Mouse (Mus musculus): ENCODE results near the gene Zfp36l1. TPM values are rescaled to one million over a fixed set of nuclear protein-coding genes. Genes with fewer than 3 reads are reported as not detected.

Zfp36l1 gene
- total RNA-seq, 2 experiments from 2014 or later = 1.8 to 14.1 TPM

DNA sequence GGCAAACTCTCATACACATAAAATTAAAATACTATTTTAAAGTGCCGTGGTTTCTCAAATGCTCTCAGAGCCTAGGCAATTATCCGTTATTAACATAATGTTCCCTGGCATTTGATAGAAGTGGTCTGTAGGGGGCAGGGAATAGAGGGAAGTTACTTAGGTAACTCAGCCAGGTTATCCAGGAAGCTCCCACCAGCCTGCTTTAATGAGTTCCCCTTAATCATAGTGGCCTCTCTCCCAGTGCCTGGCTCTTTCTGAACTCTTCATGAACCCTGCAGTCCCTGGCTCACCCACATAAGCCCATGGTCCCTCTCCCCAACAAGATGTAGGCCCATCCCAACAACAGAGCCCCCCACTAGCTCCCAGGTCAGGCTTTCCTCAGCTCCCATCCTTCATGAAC, 31.4 kb downstream of the Zfp36l1 start:
- ATAC-seq (replicated peaks; ENCODE audit: poor library complexity) = no peak

DNA sequence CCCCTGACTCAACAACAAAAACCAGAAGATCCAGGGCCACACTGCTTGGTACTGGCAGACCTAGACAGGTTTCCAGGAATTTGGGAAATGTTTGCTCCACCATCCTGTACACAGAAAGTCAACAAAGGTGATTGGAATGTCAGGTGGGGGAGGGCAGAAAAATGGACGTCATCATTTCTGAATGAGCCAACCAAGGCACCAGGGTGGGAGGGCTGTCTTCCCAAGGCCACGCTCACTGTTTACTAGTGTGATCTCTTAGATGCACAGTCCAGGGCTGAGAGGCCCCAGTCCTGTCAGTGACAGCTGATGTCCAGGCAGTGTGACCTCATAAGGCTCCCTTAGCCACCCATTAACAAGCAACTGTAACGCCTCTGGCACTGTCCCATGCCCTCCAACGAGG, 32.9 kb downstream of the Zfp36l1 start:
- no peak for ATAC-seq (replicated peaks; ENCODE audit: poor library complexity)

- ATAC-seq (replicated peaks; ENCODE audit: poor library complexity) = no peak
These were observed 38.5 kb downstream of the Zfp36l1 start for GRCm38 (mm10) chr12:80074331-80074730.

DNA sequence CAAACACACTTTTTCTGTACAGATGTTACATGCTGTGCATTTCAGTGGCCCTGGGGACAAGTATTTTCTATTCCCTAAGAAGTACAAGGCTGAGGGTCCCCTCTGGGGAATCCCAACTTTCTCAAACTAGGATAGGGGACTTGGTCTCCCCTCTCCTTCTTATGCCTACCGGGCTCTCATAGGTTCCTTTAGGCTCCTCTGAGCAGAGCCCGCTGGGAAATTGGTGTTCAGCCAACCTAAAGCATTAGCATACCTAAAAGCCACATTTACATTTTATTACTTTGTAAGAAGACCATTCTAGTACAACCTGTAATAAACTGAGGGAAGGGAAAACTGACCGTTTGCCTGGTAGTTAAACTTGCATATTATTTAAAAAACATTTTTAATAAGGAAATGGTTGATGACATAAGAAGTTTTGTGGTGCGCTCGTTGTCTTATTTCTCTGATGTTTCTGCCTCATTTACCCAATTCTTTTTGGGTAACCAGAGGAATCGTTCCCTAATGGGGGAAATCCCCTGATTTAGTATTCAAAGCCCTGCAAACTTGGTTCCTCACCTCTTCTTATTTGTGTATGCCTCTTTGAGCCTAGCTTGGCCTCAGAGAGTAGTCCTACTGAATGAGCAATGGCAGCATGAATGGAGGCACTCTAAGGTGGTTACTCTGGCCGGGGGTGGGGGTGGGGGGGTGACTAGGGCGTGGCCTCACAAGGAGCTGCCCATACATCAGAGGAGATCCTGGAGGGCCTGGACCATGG, 42.1 kb downstream of the Zfp36l1 start:
- ATAC-seq (replicated peaks; ENCODE audit: poor library complexity) = no peak

DNA sequence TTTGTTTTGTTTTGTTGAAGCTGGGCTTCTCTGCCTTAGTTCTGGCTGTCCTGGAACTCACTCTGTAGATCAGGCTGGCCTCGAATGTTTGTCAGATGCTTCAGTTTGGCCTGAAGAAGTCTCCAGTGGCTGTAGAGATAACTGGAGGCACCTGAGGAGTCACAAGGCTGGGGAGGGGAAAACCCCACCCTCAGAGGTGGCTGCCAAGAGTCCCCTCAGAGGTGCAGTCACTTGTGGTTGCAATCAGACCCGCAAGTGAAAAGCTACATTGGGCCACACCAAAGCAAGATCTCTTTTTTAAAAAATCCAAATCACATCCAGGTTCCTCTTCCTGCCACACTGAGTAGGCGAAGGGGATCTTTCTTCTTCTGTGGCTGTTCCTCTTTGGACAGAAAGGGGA, 43.8 kb downstream of the Zfp36l1 start:
- ATAC-seq (replicated peaks; ENCODE audit: poor library complexity) = peak; percentile 26

GRCm38 (mm10) chr12:80068016-80068415, 44.8 kb downstream of the Zfp36l1 start:
- ATAC-seq (replicated peaks; ENCODE audit: poor library complexity) = no peak

DNA sequence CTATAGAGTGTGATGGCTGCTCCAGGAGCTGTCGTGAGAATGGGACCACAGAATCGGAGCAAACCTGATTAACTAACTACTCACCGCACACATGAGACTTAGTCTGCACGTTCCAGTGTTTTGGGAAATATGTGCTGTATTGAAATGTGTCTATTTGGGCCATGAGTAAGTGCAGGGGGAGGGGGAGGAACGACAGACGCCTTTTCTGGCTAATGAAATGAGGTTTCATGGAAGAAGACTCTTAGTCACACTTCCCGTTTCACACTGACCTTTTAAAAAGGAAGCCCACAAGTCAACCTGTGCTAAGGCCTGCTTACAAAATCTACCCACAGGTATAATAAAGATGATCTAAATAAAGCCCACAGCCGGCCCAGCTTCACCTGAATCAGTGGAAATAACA, 47.8 kb downstream of the Zfp36l1 start:
- no peak for ATAC-seq (replicated peaks; ENCODE audit: poor library complexity)

DNA sequence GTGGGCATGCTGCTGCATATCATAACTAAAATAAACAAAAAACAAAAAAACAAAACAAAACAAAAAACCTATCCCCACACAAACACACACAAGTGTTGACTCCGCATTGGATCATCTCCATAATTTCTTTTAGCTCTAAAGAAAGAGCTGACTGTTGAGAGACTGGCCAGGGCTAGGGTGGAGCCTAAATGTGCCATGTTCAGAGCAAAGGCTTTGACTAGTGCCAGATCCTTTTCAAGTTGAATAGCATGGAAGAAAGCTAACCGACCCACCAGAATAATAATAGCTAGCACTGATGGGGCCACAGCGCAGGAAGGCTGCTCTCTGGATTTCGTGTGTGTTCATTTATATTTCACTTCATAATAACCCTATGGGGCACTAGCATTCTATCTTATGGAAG, 48.5 kb downstream of the Zfp36l1 start:
- ATAC-seq (replicated peaks; ENCODE audit: poor library complexity) = no peak

DNA sequence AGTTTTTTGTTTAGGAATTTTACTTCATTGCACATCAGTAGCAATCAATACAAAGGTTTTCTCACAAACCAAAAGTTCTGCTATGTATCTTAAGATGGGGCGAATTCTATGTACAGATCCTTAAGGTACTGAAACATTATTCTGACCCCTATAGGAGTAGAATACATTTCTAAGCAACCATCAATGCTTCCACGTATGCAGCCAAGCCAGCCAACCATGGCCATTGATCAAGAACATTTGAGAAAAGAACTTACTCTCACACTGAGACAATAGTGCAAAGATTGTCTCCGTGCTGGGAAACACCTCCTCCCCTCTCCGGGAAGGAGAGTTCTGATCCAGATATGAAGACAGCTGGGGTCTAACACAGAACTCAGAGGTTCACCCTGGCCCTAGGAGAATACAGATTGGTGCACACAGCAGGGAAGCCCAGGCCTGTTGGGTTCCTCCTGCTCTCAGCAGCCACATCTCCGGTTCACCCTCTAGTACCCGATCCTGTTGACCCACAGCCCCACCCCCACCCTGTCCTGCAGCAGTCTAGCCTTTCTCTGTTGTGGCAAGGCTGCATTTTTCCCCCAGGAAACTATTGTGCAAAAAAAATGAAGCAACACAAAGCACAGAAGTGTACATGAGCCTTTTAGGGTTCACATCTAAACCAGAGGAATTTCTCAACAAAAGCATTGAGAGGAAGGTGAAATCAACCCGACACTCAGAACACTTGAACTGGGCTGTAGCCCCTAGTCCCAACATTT, 49.2 kb downstream of the Zfp36l1 start:
- peak; percentile 57 for ATAC-seq (replicated peaks; ENCODE audit: poor library complexity)

DNA sequence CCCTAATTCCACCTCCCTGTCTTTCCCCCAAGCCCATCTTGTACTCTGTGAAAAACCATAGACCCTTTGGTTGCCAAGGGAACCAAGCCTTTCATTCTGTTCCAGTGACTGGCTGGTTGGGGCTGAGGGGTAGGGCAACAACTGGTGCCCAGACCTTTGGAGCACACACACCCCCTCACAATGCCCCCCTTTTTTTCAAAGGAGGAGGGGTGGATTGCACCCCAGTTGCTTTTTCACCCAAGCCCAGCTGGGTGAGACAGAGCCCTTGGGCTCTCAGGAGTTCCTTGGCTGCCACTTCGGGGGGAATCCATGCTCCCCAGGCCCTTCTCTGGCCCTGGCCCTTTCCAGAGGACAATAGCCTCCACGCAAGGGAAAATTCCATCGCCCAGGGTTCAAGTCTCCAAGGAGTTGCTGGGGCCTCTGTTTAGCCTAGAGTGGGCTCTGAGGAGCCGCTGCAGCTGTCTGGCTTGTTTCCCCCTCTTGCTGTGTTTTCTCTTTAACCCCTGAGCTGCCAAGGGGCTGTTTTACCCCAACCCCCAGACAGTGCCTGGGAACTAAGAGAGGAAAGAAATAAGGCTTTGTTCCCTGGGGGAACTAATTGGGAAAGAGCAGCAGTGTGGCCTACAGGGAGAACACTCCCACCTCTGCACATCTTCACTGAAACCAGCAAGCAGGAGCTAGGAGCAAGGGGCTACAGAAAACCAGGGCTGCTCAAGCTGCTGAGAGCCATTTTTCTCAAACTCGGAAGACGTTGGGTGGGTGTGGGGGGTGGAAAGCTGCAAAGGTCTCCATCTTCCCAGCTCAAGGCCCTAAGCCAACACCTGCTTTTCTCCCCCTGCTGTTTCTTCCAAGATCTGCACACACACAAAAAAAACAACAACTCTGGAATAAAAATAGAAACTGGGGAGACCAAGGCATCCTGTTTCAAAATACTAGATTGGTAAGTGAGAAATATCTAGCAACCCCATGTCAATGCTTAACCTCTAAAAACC, 50.1 kb downstream of the Zfp36l1 start:
- ATAC-seq (replicated peaks; ENCODE audit: poor library complexity) = no peak

DNA sequence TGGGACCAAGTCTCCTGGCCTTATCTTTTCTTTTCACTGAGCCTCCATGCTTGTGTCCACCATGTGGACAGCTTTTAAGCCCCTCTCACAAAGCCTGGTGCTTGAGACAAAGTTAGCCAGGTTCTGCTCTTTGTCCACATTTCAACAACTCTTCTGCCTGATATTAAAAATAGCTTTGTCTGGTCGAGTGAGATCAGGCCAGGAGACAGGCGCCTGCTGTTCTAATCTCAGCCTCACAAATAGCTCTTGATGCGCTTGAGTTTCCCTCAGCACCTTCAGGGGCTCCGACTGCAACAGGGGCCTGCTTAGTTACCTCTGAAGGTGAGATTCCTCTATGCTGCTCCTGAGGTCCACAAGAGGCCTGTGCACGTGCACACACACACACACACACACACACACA, 51.0 kb downstream of the Zfp36l1 start:
- no peak for ATAC-seq (replicated peaks; ENCODE audit: poor library complexity)

DNA sequence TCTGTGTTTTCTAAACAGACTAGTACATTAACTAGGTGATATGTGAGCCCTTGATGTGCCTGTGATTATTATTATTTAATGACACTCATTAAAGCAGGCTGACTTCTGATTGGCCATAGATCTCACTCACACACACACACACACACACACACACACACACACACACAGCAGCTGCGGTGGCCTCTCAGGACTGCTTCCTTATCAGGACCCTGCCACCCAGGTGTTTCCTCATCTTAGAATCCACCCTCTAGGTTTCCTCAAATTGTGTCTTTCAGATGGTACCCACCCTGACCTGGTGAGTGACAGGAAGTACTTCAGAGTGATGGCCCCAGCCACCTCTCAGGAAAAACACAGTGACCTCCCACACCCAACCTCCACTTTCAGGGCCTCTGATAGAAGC, 52.0 kb downstream of the Zfp36l1 start:
- ATAC-seq (replicated peaks; ENCODE audit: poor library complexity) = peak; percentile 60

DNA sequence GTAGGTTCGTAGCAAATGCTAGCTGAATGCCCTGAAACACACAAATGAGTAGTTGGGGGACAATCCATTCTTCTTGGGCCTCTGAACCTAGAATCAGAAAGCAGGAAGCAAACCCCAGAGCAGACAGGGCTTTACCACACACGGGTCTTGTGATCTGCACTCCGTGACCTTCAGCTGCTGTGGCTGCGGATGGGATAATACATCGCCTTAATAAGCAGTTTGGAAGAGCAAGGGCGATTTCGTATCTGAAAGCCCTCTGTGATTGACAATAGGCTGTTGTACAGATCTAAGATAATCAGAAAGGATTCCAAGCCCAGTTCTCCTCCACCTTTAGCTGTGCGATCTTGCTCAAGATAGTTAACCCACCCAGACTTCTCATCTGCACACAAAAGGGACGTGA, 52.5 kb downstream of the Zfp36l1 start:
- 0 out of 2 replicates have a peak, but pooled peaks have one; percentile 16 for ATAC-seq (replicated peaks; ENCODE audit: poor library complexity)

- no peak for ATAC-seq (replicated peaks; ENCODE audit: poor library complexity)
These were observed 53.0 kb downstream of the Zfp36l1 start for GRCm38 (mm10) chr12:80059773-80060328.

Other genes with a start within 250 kb of the Zfp36l1 start
- 14.8 and 17.2 TPM in 2 replicates for gene Actn1, start 147.4 kb upstream of the Zfp36l1 start, total RNA-seq (2015)
- gene Actn1, start 147.4 kb upstream of the Zfp36l1 start, total RNA-seq (2017) = 17.8 and 19.4 TPM in 2 replicates

Data from megakaryocyte progenitor cell, adult 5-6 weeks (primary cell).